Mouse (Mus musculus) G1E (cell line): Measurements from ENCODE around the gene Rsph6a. TPM values are rescaled to one million over a fixed set of nuclear protein-coding genes. Genes with fewer than 3 reads are reported as not detected.

ENCODE experiments used
- ATAC-seq: 2 replicates; pipeline ENCODE4 v1.8.0; 2016; ENCODE audit warnings: mild to moderate bottlenecking; ENCODE audit not compliant: insufficient number of reproducible peaks, poor library complexity, low FRiP score, severe bottlenecking; ENCODE audit errors: extremely low read depth
- DNase-seq: peaks from one replicate; pipeline ENCODE4 v3.0.0; 2012; ENCODE audit warnings: low spot score
- H3K27me3 ChIP-seq: 2 replicates; pipeline ENCODE4 v1.6.1; 2012; ENCODE audit warnings: mild to moderate bottlenecking, low read length, inconsistent platforms; ENCODE audit not compliant: insufficient read depth
- H3K36me3 ChIP-seq: replicated peaks from 2 replicates; pipeline ENCODE3; 2012; ENCODE audit warnings: mild to moderate bottlenecking, inconsistent platforms
- H3K4me1 ChIP-seq: 2 replicates; pipeline ENCODE4 v1.6.1; 2012; ENCODE audit warnings: low read depth, low read length, inconsistent platforms, mixed read lengths; ENCODE audit not compliant: insufficient read depth
- H3K4me3 ChIP-seq: 2 replicates; pipeline ENCODE4 v1.5.1; 2012; ENCODE audit warnings: low read depth, mild to moderate bottlenecking, inconsistent platforms, low read length, moderate library complexity, mixed read lengths
- H3K9me3 ChIP-seq: replicated peaks from 2 replicates; pipeline ENCODE4 v1.6.1; 2012; ENCODE audit warnings: inconsistent platforms
- CTCF ChIP-seq: IDR thresholded peaks from 2 replicates; pipeline ENCODE4 v1.5.1; 2012; ENCODE audit warnings: low read depth, low read length, inconsistent platforms, mixed read lengths
- GATA1 ChIP-seq: IDR thresholded peaks from 2 replicates; pipeline ENCODE4 v1.6.1; 2012; ENCODE audit warnings: borderline replicate concordance, low read length, inconsistent platforms, mixed read lengths
- GATA2 ChIP-seq: IDR thresholded peaks from 2 replicates; pipeline ENCODE4 v1.6.1; 2012; ENCODE audit warnings: low read depth, low read length, inconsistent platforms, borderline replicate concordance
- POLR2AphosphoS5 ChIP-seq: IDR thresholded peaks from 2 replicates; pipeline ENCODE4 v1.6.1; 2012; ENCODE audit warnings: low read depth, low read length, inconsistent platforms; ENCODE audit not compliant: insufficient replicate concordance
- TAL1 ChIP-seq: conservative IDR thresholded peaks from 2 replicates; pipeline ENCODE4 v1.6.1; 2012; ENCODE audit warnings: low read depth, low read length, inconsistent platforms, mixed read lengths
- polyA plus RNA-seq: library from polyadenylated mRNA; stranded (reverse); fragments of >175 nt; gene quantifications from 2 replicates; pipeline ENCODE4 v1.2.3, GENCODE M21; 2012
- total RNA-seq, 2 experiments: library from RNA; stranded (forward) in 1 of 2; stranded (reverse) in 1 of 2; fragments of 200-1000 nt in 1 of 2; fragments of >200 nt in 1 of 2; fragmentation: Nextera tagmentation in 1 of 2; gene quantifications; 2 replicates each; pipeline ENCODE4 v1.2.3; 2014 to 2017

Rsph6a gene
- total RNA-seq (2014; fragmentation: Nextera tagmentation) = not detected in 2 replicates
- total RNA-seq (2017) = 0.33 and 0.76 TPM in 2 replicates
- polyA plus RNA-seq = 0.16 and 0.23 TPM in 2 replicates

DNA sequence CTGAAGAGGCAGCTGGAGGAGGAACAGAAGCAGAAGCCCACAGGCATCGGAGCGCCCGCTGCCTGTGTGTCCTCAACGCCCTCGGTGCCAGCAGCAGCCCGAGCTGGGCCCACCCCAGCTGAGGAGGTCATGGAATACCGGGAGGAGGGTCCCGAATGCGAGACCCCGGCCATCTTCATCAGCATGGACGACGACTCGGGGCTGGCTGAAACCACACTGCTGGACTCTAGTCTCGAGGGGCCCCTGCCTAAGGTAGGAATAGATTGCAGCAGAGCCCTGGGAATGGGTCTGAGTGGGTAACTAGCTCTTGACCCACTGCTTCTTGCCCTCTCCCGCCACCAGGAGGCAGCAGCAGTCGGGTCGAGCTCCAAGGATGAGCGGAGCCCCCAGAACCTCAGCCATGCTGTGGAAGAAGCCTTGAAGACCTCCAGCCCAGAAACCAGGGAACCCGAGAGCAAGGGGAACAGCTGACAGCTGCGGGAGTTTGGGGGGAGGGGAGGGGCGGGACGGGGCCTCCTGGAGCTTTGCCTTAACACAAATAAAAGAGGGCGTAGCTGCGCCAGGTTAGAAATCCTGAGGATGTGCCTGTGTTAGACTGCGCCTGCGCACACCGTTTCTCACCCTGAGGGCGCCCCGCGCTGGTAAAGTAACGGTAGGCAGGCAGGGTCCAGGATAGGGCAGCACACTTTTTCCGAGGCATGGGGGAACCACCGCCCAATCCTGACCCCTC is at the start of gene Rsph6a:
Gene Rsph6a, plus strand, starts transcription at position 644 of the 730 bp plus-strand sequence.
- ATAC-seq (no peak), DNase-seq (peak; percentile 23)
- TF ChIP-seq TAL1 = no peak
- 0 out of 2 replicates have a peak, but pooled peaks have one; percentile 17 for TF ChIP-seq CTCF
- Histone ChIP-seq H3K4me1 (no peaks in the 10 kb centered on the region), H3K36me3 (peaks cover 95% of the 10 kb centered on the region), H3K9me3 (no peaks in the 10 kb centered on the region), H3K27me3 (no peaks in the 10 kb centered on the region), H3K4me3 (no peak within 1 kb of the TSS)

DNA sequence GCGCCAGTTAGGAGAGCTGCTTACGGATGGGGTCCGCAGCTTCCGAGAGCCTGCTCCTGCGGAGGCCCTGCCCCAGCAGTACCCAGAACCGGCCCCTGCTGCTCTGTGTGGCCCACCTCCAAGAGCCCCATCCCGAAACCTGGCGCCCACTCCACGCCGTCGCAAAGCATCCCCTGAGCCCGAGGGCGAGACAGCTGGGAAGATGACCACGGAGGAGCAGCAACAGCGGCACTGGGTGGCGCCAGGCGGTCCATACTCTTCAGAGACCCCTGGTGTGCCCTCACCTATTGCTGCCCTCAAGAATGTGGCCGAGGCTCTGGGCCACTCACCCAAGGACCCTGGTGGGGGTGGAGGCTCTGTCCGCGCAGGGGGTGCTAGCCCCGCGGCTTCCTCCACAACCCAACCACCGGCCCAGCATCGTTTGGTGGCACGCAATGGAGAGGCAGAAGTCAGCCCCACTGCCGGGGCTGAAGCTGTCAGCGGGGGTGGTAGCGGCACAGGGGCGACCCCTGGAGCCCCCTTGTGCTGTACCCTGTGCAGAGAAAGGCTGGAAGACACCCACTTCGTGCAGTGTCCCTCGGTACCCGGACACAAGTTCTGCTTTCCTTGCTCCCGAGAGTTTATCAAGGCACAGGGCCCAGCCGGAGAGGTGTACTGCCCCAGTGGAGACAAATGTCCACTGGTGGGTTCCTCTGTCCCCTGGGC is 48.9 kb upstream of the Rsph6a start:
- ATAC-seq (no peak), DNase-seq (no peak)
- no peaks in the 10 kb centered on the region for H3K27me3 ChIP-seq
- TF ChIP-seq POLR2AphosphoS5 = no peak
- H3K9me3 ChIP-seq = no peaks in the 10 kb centered on the region
- peak overlapping the region; percentile 90 for H3K4me3 ChIP-seq
- H3K36me3 ChIP-seq = peaks cover 55% of the 10 kb centered on the region
- peaks cover 69% of the 10 kb centered on the region for H3K4me1 ChIP-seq

DNA sequence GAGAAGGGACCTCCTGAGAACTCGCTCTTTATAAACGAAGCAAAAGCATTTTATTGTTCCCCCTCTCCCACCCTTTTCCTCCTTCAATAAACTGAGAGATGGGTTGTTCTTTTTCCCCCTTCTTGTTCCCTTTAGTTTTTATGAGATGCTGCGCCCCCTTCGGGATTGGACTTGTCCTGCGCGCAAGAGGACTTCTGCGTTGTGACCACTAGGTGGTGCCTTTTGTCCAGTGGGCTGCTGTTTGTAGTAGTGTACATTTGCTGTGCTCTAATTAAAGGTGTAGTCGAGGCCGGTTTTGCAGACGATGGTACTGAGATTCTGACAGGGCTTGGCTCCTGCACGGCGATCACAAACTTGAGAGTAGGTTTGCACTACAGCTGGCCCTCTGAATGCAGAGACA is 48.0 kb upstream of the Rsph6a start:
- no peak for DNase-seq
- peaks cover 67% of the 10 kb centered on the region for H3K4me1 ChIP-seq

DNA sequence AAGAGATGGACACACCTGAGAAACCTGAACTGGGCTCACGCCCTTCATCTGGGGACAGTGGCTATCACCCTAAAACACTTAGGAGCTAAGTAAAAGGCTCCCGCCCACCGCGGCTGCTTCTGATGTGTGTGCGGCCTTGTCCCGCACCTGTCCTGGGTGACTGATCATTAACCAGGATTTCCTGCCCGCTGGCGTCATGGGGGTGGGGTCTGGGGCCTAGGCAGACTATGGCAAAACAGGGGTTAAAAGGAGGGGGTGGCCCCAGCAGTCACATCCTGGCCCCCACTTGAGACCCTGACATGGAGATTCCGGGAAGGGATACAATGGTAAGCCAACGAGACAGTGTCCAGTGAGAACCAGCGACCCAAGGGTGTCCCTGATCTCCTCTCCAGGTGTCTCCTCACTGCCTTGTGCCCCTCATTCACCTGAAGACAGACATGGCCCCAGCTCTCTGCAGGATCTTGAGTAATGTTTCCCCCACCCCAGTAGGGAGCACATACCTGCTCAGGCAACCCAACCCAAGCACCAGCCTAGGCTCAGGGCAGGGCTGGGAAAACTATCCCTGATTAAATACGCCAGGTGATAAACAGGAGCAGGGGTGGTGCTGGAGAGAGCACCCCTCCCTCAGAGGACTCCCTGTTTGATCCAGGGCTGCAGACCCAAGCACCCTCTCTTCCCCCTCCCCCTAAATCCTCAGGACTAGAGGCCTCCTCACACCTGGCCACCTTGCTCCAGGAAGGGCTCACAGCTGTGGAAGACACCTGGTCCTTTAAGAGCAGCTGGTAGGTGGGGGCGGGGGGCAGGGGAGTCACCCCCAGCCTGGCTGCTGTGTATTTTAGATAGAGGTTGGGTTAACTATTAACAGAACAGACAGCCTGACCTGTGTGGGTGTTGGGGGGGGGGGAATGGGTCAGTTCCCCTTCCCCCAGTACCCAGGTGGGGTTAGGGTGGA is 47.2 kb upstream of the Rsph6a start:
- ATAC-seq (no peak), DNase-seq (no peak)
- TF ChIP-seq GATA1 (no peak), GATA2 (no peak), POLR2AphosphoS5 (no peak), TAL1 (no peak), CTCF (no peak)
- no peaks in the 10 kb centered on the region for H3K9me3 ChIP-seq
- no peaks in the 10 kb centered on the region for H3K27me3 ChIP-seq
- peaks cover 67% of the 10 kb centered on the region for H3K4me1 ChIP-seq
- H3K36me3 ChIP-seq = peaks cover 45% of the 10 kb centered on the region
- no peak overlapping the region; the same call in 1 of the 2 replicates for H3K4me3 ChIP-seq

More for the DNA sequence above, 48.0 kb upstream of the Rsph6a start:
- peak; percentile 43; the same call in 1 of the 2 replicates for ATAC-seq
- Histone ChIP-seq H3K27me3 (no peaks in the 10 kb centered on the region), H3K36me3 (peaks cover 45% of the 10 kb centered on the region), H3K4me3 (peak overlapping the region; percentile 90; the same call in 1 of the 2 replicates), H3K9me3 (no peaks in the 10 kb centered on the region)
- TF ChIP-seq CTCF (peak; percentile 96), POLR2AphosphoS5 (no peak)

DNA sequence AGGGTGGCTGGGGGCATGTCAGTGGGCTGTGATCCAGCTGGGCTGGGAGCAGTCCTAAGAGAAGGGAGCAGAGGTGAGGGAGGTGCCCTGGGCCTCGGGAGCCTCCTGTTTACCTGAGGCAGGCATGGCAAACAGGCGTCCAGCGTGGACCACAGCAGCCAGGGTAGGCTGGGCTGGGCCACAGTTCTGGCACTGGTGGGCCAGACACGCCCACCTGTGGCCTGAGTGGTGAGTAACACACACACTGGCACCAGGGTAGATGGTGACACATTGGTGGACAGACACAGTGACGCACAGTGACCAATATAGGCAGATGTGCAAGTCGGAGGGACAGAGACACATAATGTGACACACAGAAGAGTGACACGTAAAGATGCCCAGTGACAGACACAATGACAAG is 43.9 kb upstream of the Rsph6a start:
- no peaks in the 10 kb centered on the region for H3K9me3 ChIP-seq
- TF ChIP-seq GATA2 = no peak
- ATAC-seq (no peak), DNase-seq (no peak)
- peaks cover 50% of the 10 kb centered on the region for H3K4me1 ChIP-seq
- H3K27me3 ChIP-seq = peaks cover 12% of the 10 kb centered on the region
- H3K36me3 ChIP-seq = peaks cover 34% of the 10 kb centered on the region
- H3K4me3 ChIP-seq = no peak overlapping the region

DNA sequence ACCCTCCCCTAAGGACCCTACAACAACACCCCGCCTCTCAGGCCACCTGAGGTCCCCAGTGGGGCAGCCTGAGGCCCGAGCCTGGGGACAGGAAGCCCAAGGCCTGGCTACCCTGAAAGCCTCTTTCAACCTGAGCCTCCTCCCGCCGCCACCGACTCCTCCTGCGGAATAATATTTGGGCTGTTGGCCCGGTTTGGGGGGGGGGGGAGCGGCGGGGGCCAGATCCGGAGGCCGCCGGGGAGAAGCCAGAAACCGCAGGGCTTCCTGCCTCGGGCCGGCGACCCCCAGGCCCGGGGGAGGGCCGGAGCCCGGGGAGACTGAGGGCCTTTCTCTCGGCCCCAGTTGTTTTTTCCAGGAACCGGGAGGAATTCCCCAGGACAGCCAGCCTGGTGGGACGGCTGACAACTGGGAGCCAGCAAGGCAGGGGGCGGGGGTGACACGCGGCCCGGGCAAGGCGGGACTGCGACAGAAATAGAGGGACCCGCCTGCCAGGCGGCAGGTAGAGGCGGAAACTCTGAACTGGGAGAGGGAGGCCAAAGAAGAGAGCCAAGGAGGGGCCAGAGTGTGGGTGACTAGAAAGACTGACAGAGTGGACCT is 42.4 kb upstream of the Rsph6a start:
- H3K9me3 ChIP-seq = no peaks in the 10 kb centered on the region
- H3K4me1 ChIP-seq = peaks cover 35% of the 10 kb centered on the region
- no peak; the same call in 1 of the 2 replicates for ATAC-seq
- H3K4me3 ChIP-seq = peak overlapping the region; percentile 67; the same call in 1 of the 2 replicates
- H3K36me3 ChIP-seq = peaks cover 19% of the 10 kb centered on the region
- H3K27me3 ChIP-seq = peaks cover 16% of the 10 kb centered on the region
- TF ChIP-seq CTCF (no peak), GATA1 (no peak), TAL1 (no peak), POLR2AphosphoS5 (no peak)
- DNase-seq = peak; percentile 78
